8 mouse cellular contexts compared by ENCODE assay signal in genomic region chr11:50114329-50114728, GRCm38 (mm10). TPM values are rescaled to one million over a fixed set of nuclear protein-coding genes. Genes with fewer than 3 reads are reported as not detected.
DNase-seq lines count a peak whose midpoint lies in the region; ATAC-seq and TF ChIP-seq lines count a peak whose summit lies in the region.

No protein-coding gene starts in this region.

- in situ Hi-C loops in ES-E14 (cut with MboI; ENCODE audit: low sequenced_read_pairs in 2 of 2, unreplicated experiment in 2 of 2), result no loop called here

- peak; percentile 85 for DNase-seq in A20 (ENCODE audit: low read depth, low spot score)
- peak; percentile 65 for DNase-seq in ES-E14 (ENCODE audit: low read depth, low spot score)
- DNase-seq in cerebellum, adult 18-20 months, result peak; percentile 71 to 74
- peak; percentile 66 for DNase-seq in forelimb bud, embryonic 11.5 days (ENCODE audit: low read depth, low spot score)
- DNase-seq in ovary, postnatal 14 days (ENCODE audit: low spot score), result peak; percentile 60
- DNase-seq in thymus, postnatal 4 days, result peak; percentile 94

- no peaks in the 10 kb centered on the region for H3K27me3 ChIP-seq in intestine, embryonic 16.5 days (replicated peaks; ENCODE audit: control insufficient read depth, insufficient read depth, low read length)
- H3K27me3 ChIP-seq in liver, embryonic 16.5 days (ENCODE audit: control insufficient read depth, insufficient read depth, low read depth, low read length), result no peaks in the 10 kb centered on the region

- H3K36me3 ChIP-seq in ES-E14 (ENCODE audit: control insufficient read depth, insufficient read depth, low read length, poor library complexity, severe bottlenecking), result no peaks in the 10 kb centered on the region
- no peaks in the 10 kb centered on the region for H3K36me3 ChIP-seq in intestine, embryonic 16.5 days (ENCODE audit: control insufficient read depth, insufficient read depth, low read length)
- H3K36me3 ChIP-seq in liver, embryonic 16.5 days (ENCODE audit: control insufficient read depth, insufficient read depth), result no peaks in the 10 kb centered on the region

- ATAC-seq in intestine, embryonic 16.5 days, result peak; percentile 56; the same call in 1 of the 2 replicates
- ATAC-seq in liver, embryonic 16.5 days (ENCODE audit: low read depth), result 0 out of 2 replicates have a peak, but pooled peaks have one; percentile 45

- H3K9me3 ChIP-seq in ES-E14 (ENCODE audit: control insufficient read depth, insufficient read depth, low read depth, low read length), result no peaks in the 10 kb centered on the region
- H3K9me3 ChIP-seq in intestine, embryonic 16.5 days (ENCODE audit: control insufficient read depth, low read length), result no peaks in the 10 kb centered on the region
- H3K9me3 ChIP-seq in liver, embryonic 16.5 days (replicated peaks; ENCODE audit: control insufficient read depth, low read length), result no peaks in the 10 kb centered on the region

- whole genome bisulfite sequencing in intestine, embryonic 16.5 days, result 14% methylated on average over 5 of the region's 5 CpGs
- 9% methylated on average over 5 of the region's 5 CpGs for WGBS in liver, embryonic 16.5 days (ENCODE audit: insufficient replicate concordance)

- no peaks in the 10 kb centered on the region for H3K4me1 ChIP-seq in ES-E14 (ENCODE audit: control insufficient read depth in 2 of 2, insufficient read depth in 2 of 2, low read length in 2 of 2, poor library complexity in 1 of 2)
- H3K4me1 ChIP-seq in intestine, embryonic 16.5 days (ENCODE audit: control insufficient read depth, insufficient read depth, low read length), result no peaks in the 10 kb centered on the region
- H3K4me1 ChIP-seq in liver, embryonic 16.5 days (ENCODE audit: control insufficient read depth, low read depth, low read length), result no peaks in the 10 kb centered on the region; the same call in 1 of the 2 replicates

- no peak overlapping the region for H3K4me3 ChIP-seq in ES-E14 (ENCODE audit: insufficient read depth in 1 of 2, low read depth in 1 of 2, low read length in 2 of 2, poor library complexity in 1 of 2, severe bottlenecking in 1 of 2)
- no peak overlapping the region for H3K4me3 ChIP-seq in intestine, embryonic 16.5 days (ENCODE audit: low read length)
- no peak overlapping the region for H3K4me3 ChIP-seq in liver, embryonic 16.5 days (ENCODE audit: low read depth, low read length)

- H3K27ac ChIP-seq in ES-E14 (ENCODE audit: insufficient read depth, low read depth, low read length, poor library complexity, severe bottlenecking), result no peak overlapping the region
- no peak overlapping the region for H3K27ac ChIP-seq in intestine, embryonic 16.5 days (ENCODE audit: low read length)
- no peak overlapping the region for H3K27ac ChIP-seq in liver, embryonic 16.5 days (ENCODE audit: low read length)

- no peak overlapping the region for H3K4me2 ChIP-seq in intestine, embryonic 16.5 days (ENCODE audit: low read depth, low read length)
- H3K4me2 ChIP-seq in liver, embryonic 16.5 days (ENCODE audit: low read depth, low read length), result no peak overlapping the region

- H3K9ac ChIP-seq in ES-E14 (ENCODE audit: insufficient read depth, low read depth, low read length, poor library complexity, severe bottlenecking), result no peak overlapping the region
- H3K9ac ChIP-seq in intestine, embryonic 16.5 days (ENCODE audit: low read depth, low read length), result no peak overlapping the region
- H3K9ac ChIP-seq in liver, embryonic 16.5 days (ENCODE audit: low read depth, low read length), result no peak overlapping the region

TF ChIP-seq in ES-E14, 5 proteins besides CTCF, POLR2A, EP300 and RAD21:
- TF ChIP-seq MAFK (IDR thresholded peaks at IDR 0.05; ENCODE audit: insufficient read depth, low read depth, low read length) (no peak), ZC3H11A (IDR thresholded peaks at IDR 0.05; ENCODE audit: borderline replicate concordance, low read depth, low read length) (0 out of 2 replicates have a peak, but pooled peaks have one; percentile 32)
TF ChIP-seq in ES-E14: peak in this region for 1.

RNA-seq across cellular contexts. Expression of gene Tbc1d9b, which starts 16.9 kb away (rescaled TPM):
- total RNA-seq in ES-E14 (2012; rRNA removed), result 18.0 and 19.3 TPM in 2 replicates
- 29.9 and 32.5 TPM in 2 replicates for polyA plus RNA-seq in intestine, embryonic 16.5 days (2015; fragmentation: Nextera tagmentation; extraction: Ambion mirVana)
- 12.9 and 13.1 TPM in 2 replicates for polyA plus RNA-seq in liver, embryonic 16.5 days (2015; fragmentation: Nextera tagmentation; extraction: Ambion mirVana)

RNA-seq across cellular contexts. Expression of gene Mrnip, which starts 59.9 kb away (rescaled TPM):
- total RNA-seq in ES-E14 (2012; rRNA removed), result 13.0 and 14.6 TPM in 2 replicates
- polyA plus RNA-seq in intestine, embryonic 16.5 days (2015; fragmentation: Nextera tagmentation; extraction: Ambion mirVana), result 10.3 and 12.4 TPM in 2 replicates
- 7.9 and 8.6 TPM in 2 replicates for polyA plus RNA-seq in liver, embryonic 16.5 days (2015; fragmentation: Nextera tagmentation; extraction: Ambion mirVana)
